Mouse (Mus musculus) heart, embryonic 14.5 days (tissue): ENCODE data around the gene Rpp25l. TPM values are rescaled to one million over a fixed set of nuclear protein-coding genes. Genes with fewer than 3 reads are reported as not detected.
"Not testable (repeated sequence)": the region's sequence is repeated elsewhere in the genome, so short reads cannot be mapped to it uniquely, and the experiment has no call there.

Experiments used
- ATAC-seq: fragments of 200-750 bp; cut with Nextera tagmentation; 2 replicates; pipeline ENCODE4 v1.8.0; 2017; ENCODE audit warnings: low read depth, moderate TSS enrichment; ENCODE audit not compliant: insufficient number of reproducible peaks, insufficient read depth, low FRiP score
- H3K27ac ChIP-seq, 2 experiments: fragments of 200-500 bp in 1 of 2; fragments of 300-500 bp in 1 of 2; sonication (generic) in 1 of 2; replicated peaks in 1 of 2; 2 replicates each; pipeline ENCODE4 v1.5.1; 2012 to 2014; ENCODE audit warnings: low read depth in 2 of 2, low read length in 2 of 2, control low read depth in 1 of 2, mild to moderate bottlenecking in 1 of 2, mixed read lengths in 1 of 2; ENCODE audit not compliant: control insufficient read depth in 1 of 2, insufficient read depth in 1 of 2
- H3K27me3 ChIP-seq: fragments of 300-500 bp; sonication (generic); 2 replicates; pipeline ENCODE4 v1.6.1; 2014; ENCODE audit warnings: mild to moderate bottlenecking, low read length, control low read depth; ENCODE audit not compliant: control insufficient read depth, insufficient read depth
- H3K36me3 ChIP-seq: fragments of 300-500 bp; sonication (generic); 2 replicates; pipeline ENCODE4 v1.6.1; 2014; ENCODE audit warnings: mild to moderate bottlenecking, control low read depth, low read length, mixed read lengths; ENCODE audit not compliant: control insufficient read depth, insufficient read depth
- H3K4me1 ChIP-seq, 2 experiments: fragments of 200-500 bp in 1 of 2; fragments of 300-500 bp in 1 of 2; sonication (generic) in 1 of 2; 2 replicates each; pipeline ENCODE4 v1.6.1; 2012 to 2014; ENCODE audit warnings: low read length in 2 of 2, control low read depth in 1 of 2, mixed read lengths in 1 of 2; ENCODE audit not compliant: control insufficient read depth in 2 of 2, insufficient read depth in 2 of 2
- H3K4me2 ChIP-seq: fragments of 300-500 bp; sonication (generic); 2 replicates; pipeline ENCODE4 v1.6.1; 2014; ENCODE audit warnings: mild to moderate bottlenecking, low read length
- H3K4me3 ChIP-seq, 2 experiments: fragments of 200-500 bp in 1 of 2; fragments of 300-500 bp in 1 of 2; sonication (generic) in 1 of 2; 2 replicates each; pipeline ENCODE4 v1.5.1; 2012 to 2014; ENCODE audit warnings: low read length in 2 of 2, mild to moderate bottlenecking in 2 of 2, control low read depth in 1 of 2, low read depth in 1 of 2, moderate library complexity in 1 of 2; ENCODE audit not compliant: control insufficient read depth in 1 of 2, insufficient read depth in 1 of 2
- H3K9ac ChIP-seq: fragments of 300-500 bp; sonication (generic); 2 replicates; pipeline ENCODE4 v1.6.1; 2014; ENCODE audit warnings: mild to moderate bottlenecking, low read length
- H3K9me3 ChIP-seq: fragments of 300-500 bp; sonication (generic); 2 replicates; pipeline ENCODE4 v1.6.1; 2016; ENCODE audit warnings: low read length, control low read depth; ENCODE audit not compliant: control insufficient read depth
- WGBS: fragments of 180-500 bp; shearing (Covaris S2); extraction: QIAGEN DNeasy Blood & Tissue Kit; methylation state at CpG from one replicate; pipeline ENCODE4 v1.1.7; 2014; 5-methylcytosine and 5-hydroxymethylcytosine counted together
- polyA plus RNA-seq: library from polyadenylated mRNA; unstranded; fragments of >200 nt; fragmentation: Nextera tagmentation; extraction: Ambion mirVana; gene quantifications from 2 replicates; pipeline ENCODE4 v1.2.1, GENCODE M21; 2014

Gene Rpp25l
- 47.1 and 48.6 TPM in 2 replicates for polyA plus RNA-seq

DNA sequence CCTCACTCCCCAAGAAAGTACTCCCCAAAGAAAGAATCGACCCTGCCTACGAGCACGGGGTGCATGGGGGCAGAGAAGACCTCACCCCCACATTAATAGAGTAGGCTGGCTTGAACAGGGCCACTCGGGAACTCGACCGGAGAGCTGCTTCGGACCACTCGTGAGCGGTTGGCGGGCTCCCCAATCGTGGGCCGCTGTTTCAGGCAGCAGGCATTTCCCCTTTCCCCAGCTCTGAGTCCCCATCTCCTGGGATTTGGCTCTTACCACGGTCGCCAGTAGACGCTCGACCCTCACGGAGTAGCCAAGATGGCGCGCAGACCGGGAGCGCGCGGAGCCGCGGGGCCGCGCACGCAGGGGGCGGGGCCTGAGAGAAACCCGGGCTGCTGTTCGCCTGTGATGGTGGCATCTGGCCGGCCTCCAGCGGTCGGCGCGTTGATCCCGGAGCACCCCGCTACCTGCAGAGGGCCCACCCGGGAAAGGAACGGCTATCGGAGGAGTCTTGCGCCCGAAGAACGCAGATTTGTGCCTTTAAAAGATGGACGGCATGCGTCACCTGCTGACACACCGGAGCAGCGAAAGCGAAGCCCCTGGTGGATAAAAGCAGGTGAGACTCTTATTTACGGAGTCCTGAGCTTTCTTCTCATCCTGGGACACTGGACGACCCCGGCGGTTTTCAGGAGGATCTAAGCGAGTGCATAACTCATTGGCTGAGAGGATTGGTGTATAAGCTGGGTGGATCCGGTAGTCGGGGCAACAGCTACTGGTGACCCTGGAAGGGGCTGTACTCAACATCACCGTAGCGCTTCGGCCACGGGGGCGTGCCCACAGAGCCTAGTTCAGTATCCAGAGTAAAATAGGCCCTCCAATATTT, at the start of gene Rpp25l:
Rpp25l (minus strand) TSS at position 338 of the 871 bp plus-strand sequence.
- peak; percentile 48 for ATAC-seq
- peak within 1 kb of the TSS; percentile 95 for H3K4me2 ChIP-seq
- H3K27ac ChIP-seq, result peak within 1 kb of the TSS; percentile 35 to 64
- H3K4me3 ChIP-seq, result peak within 1 kb of the TSS; percentile 70 to 95
- WGBS, result under 1% methylated on average over 61 of the region's 61 CpGs
- peaks cover 17% of the 10 kb centered on the region in 2 experiments for H3K4me1 ChIP-seq
- peaks cover 39% of the 10 kb centered on the region for H3K36me3 ChIP-seq
- H3K9ac ChIP-seq, result peak within 1 kb of the TSS; percentile 97
- H3K27me3 ChIP-seq, result no peaks in the 10 kb centered on the region
- H3K9me3 ChIP-seq, result no peaks in the 10 kb centered on the region

DNA sequence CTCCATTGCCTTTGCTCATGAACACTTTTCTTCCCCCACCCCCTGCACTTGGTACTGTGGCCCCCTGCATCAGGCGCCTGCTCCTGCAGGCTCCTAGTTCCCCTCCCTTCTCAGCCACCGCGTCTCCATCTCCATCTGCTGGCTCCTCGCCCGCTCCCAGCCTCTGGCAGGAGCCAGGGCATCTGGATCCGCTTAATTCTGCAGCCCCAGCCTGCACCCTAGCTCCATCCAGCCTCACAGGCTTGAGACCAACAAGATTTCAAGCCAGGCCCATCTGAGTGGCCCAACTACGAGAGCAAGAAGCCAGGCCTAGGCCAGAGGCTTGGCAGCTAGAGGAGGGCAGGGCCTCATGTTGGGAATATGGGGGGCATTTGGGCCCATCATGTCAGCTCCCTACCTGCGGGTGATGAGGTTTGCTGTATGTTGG, 49.4 kb upstream of the Rpp25l start:
- Histone ChIP-seq H3K36me3 (peaks cover 33% of the 10 kb centered on the region), H3K4me2 (peak overlapping the region; percentile 79), H3K4me3 (peak overlapping the region; percentile 7 to 49; a peak in 3 of 4 replicates), H3K4me1 (peaks cover 26 to 40% of the 10 kb centered on the region in 2 experiments), H3K27ac (peak overlapping the region; percentile 84 to 96), H3K9ac (peak overlapping the region; percentile 72)
- WGBS, result 44% methylated on average over 8 of the region's 8 CpGs
- ATAC-seq, H3K27me3 ChIP-seq, H3K9me3 ChIP-seq: not testable (repeated sequence)

DNA sequence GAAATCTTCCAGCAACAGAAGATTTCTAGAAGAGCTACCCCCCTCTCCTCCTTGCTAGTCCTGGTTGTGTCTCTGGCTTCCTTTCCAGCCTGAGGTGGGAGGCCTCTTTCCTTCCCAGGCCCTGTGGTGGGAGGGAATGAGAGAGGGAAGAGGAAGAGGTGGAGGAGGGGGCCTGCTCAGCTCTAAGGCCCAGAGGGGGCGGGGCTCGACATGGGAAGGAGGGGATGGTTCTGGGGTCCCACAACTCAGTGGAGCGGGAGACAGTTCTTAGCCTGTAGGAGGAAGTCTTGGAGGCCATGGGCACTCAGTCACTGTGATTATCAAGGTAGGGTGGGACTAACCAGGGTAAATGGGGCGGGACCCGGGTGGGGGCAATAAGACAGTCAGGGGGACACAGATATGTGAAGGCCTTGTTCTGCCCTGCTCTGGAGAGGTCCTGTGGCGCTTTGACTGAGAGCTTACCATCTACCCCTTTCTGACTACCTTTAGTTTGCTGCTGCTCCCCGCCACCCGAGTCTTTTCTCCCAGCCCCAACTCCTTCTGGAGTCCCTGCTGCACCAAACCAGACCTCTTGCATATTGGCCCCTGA, 48.9 kb upstream of the Rpp25l start:
- no peaks in the 10 kb centered on the region for H3K9me3 ChIP-seq
- H3K4me3 ChIP-seq, result peak overlapping the region; percentile 7 to 49; a peak in 3 of 4 replicates
- 38% methylated on average over 8 of the region's 8 CpGs for WGBS
- H3K27ac ChIP-seq, result peak overlapping the region; percentile 84 to 96
- peaks cover 26 to 40% of the 10 kb centered on the region in 2 experiments for H3K4me1 ChIP-seq
- peak; percentile 46 for ATAC-seq
- H3K36me3 ChIP-seq, result peaks cover 35% of the 10 kb centered on the region
- peak overlapping the region; percentile 79 for H3K4me2 ChIP-seq
- H3K9ac ChIP-seq, result peak overlapping the region; percentile 72
- no peaks in the 10 kb centered on the region for H3K27me3 ChIP-seq

DNA sequence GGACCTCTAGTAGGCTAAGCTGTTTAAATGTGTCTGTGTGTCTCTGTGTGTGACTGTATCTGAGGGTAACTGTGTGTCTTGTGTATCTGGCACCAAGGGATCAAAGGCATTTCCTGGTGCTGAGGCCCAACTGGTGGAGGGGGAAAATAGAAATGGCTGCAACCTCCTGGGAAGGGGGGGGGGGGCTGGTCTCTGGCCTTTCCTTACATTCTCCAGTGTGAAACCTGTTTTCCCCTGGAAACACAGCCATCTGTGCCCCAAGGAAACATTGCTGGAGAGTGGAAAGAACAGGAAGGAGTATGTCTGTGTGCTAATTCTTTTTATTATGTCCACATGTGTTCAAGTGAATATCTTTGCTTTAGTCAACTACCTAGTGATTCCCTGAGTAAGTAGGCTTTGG, 48.3 kb upstream of the Rpp25l start:
- H3K4me1 ChIP-seq, result peaks cover 26 to 41% of the 10 kb centered on the region in 2 experiments
- H3K4me2 ChIP-seq, result peak overlapping the region; percentile 79
- H3K27ac ChIP-seq, result peak overlapping the region; percentile 84 to 96
- peaks cover 35% of the 10 kb centered on the region for H3K36me3 ChIP-seq
- H3K9me3 ChIP-seq, result no peaks in the 10 kb centered on the region
- peak overlapping the region; percentile 72 for H3K9ac ChIP-seq
- no peaks in the 10 kb centered on the region for H3K27me3 ChIP-seq
- ATAC-seq, result no peak
- peak overlapping the region; percentile 7 to 49; a peak in 3 of 4 replicates for H3K4me3 ChIP-seq

DNA sequence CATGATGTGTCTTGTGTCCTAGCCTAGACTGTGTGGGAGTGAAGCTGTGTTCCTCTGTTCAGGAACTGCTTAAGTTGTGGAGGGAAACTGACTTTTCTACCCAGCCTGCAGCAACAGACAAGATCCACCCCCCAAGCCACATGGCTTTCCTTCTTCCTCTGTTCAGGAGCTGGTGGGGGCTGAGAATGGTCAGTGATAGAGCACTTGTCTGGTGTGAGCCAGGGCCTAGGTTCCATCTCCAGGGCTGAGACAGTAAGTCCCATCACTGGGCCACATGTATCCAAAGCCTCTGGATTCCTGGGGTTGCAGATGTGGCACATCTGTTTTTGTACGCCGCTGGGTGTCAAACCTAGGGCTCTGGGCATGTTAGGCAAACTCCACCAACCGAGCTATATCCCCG, 47.6 kb upstream of the Rpp25l start:
- H3K9ac ChIP-seq, result peak overlapping the region; percentile 72
- H3K27ac ChIP-seq, result peak overlapping the region; percentile 84 to 96
- ATAC-seq, result no peak
- 71% methylated on average over 4 of the region's 4 CpGs for WGBS
- peak overlapping the region; percentile 49 to 62 for H3K4me3 ChIP-seq
- peak overlapping the region; percentile 79 for H3K4me2 ChIP-seq
- no peaks in the 10 kb centered on the region for H3K9me3 ChIP-seq
- H3K36me3 ChIP-seq, result peaks cover 29% of the 10 kb centered on the region
- no peaks in the 10 kb centered on the region for H3K27me3 ChIP-seq
- peaks cover 30 to 46% of the 10 kb centered on the region in 2 experiments for H3K4me1 ChIP-seq

DNA sequence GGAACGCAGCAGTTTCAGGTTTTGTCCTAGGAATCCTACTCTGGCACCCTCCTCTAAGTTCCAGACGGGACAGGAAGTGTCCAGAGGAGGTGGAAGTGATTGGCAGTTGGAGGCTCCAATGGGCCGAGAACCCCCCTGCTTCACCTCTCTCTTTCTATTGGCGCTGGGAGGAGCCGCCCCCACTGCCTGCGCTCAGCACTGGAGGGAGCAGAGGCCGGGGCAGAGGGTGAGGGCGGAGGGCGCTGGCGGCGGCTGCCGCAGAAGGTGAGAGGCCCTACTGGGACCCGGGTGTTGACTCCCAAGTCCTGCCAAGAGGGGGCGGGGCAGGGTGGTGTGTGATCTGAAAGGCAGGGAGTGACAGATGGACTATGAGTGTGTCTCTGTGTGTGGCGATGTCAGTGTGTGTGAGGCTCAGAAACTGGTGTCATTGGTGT, 47.0 kb upstream of the Rpp25l start:
- peak overlapping the region; percentile 96 to 98 for H3K27ac ChIP-seq
- H3K4me1 ChIP-seq, result peaks cover 30 to 46% of the 10 kb centered on the region in 2 experiments
- WGBS, result 2% methylated on average over 14 of the region's 15 CpGs
- peak overlapping the region; percentile 72 for H3K9ac ChIP-seq
- H3K4me2 ChIP-seq, result peak overlapping the region; percentile 79
- peak; percentile 92 for ATAC-seq
- H3K27me3 ChIP-seq, result no peaks in the 10 kb centered on the region
- peaks cover 28% of the 10 kb centered on the region for H3K36me3 ChIP-seq
- H3K4me3 ChIP-seq, result peak overlapping the region; percentile 49 to 62
- no peaks in the 10 kb centered on the region for H3K9me3 ChIP-seq

DNA sequence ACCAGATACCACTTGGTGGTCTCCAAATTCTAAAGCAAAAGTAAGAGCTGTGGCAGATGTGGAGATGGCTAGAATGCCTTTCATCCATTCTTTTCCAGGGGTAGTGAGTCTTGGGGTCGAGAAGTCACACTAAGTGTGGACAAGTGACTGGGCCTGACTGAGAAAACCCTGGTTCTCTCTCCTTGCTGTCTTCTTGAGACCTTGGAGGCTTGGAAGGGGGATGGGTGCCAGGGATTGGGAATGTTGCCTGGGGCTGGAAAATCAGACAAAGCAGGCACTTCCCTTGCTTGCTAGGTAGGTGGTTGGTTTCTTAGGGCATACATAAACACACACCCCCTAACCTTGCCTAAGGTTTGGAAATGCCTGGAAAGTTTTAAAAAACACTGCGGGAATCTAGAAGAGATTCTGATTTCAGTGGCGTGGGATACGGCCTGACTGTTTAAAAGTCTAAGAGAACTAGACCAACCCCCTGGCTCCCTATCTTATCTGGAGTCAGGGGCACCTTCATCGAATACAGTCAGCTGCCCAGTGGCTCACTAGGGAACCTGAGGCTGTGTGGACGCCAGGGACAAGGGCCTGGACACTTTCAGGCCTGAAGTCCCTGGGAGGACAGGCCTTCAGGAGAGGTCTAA, 46.4 kb upstream of the Rpp25l start:
- no peaks in the 10 kb centered on the region for H3K9me3 ChIP-seq
- ATAC-seq, result no peak; the same call in 1 of the 2 replicates
- peaks cover 33 to 48% of the 10 kb centered on the region in 2 experiments for H3K4me1 ChIP-seq
- WGBS, result 11% methylated on average over 6 of the region's 6 CpGs
- H3K27me3 ChIP-seq, result no peaks in the 10 kb centered on the region
- H3K9ac ChIP-seq, result peak overlapping the region; percentile 72
- H3K4me2 ChIP-seq, result peak overlapping the region; percentile 79
- peaks cover 28% of the 10 kb centered on the region for H3K36me3 ChIP-seq
- H3K27ac ChIP-seq, result peak overlapping the region; percentile 96 to 98
- H3K4me3 ChIP-seq, result peak overlapping the region; percentile 49 to 62
